Mouse (Mus musculus): ENCODE results near the gene Cdc25b.

GRCm38 (mm10) chr2:131179246-131179886, 7.4 kb upstream of the Cdc25b start:
- no peak for TF ChIP-seq CTCF (IDR thresholded peaks at IDR 0.05; ENCODE audit: low read depth)
- no peak for TF ChIP-seq EP300 (IDR thresholded peaks at IDR 0.05; ENCODE audit: low read depth)

All from heart, postnatal 0 days (tissue).